Mouse (Mus musculus): Measurements from ENCODE around the gene Chd1. TPM values are rescaled to one million over a fixed set of nuclear protein-coding genes. Genes with fewer than 3 reads are reported as not detected.

Chd1 gene
- polyA plus RNA-seq, 1 experiment from 2014 or later, result 34.0 TPM

DNA sequence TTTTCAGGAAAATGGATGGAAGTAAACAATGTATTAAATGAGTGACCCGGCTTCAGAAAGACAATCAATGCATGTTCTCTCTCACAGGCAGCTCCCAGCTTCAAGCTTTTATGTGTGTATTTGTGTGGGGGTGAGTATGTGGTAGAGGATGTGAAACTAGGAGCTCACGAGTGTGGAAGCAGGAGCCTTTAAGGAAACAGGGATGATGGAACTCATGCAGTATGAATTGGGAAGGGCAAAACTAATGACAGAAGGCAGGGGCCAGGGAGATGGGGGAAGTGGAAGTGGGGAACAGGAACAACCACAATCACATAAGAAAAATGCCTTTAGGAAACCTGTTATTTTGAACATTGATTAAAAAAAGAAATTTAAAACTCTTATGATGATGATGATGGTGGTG, 9.2 kb upstream of the Chd1 start:
- no peak overlapping the region for H3K4me2 ChIP-seq (ENCODE audit: low read length)
- no peak overlapping the region for H3K4me3 ChIP-seq (ENCODE audit: low read depth, low read length)
- no peaks in the 10 kb centered on the region for H3K36me3 ChIP-seq (ENCODE audit: control insufficient read depth, insufficient read depth, low read length)
- H3K27ac ChIP-seq (ENCODE audit: low read depth), result no peak overlapping the region
- DNase-seq (ENCODE audit: low spot score) (no peak), ATAC-seq (replicated peaks; ENCODE audit: low FRiP score, low TSS enrichment, low read depth) (no peak)
- no peaks in the 10 kb centered on the region for H3K9me3 ChIP-seq (ENCODE audit: control insufficient read depth, low read length)
- no peak overlapping the region for H3K9ac ChIP-seq (ENCODE audit: low read length)
- 73% methylated on average over 2 of the region's 2 CpGs for WGBS
- no peaks in the 10 kb centered on the region for H3K27me3 ChIP-seq (replicated peaks; ENCODE audit: control insufficient read depth, insufficient read depth, low read length)
- no peaks in the 10 kb centered on the region for H3K4me1 ChIP-seq (replicated peaks; ENCODE audit: control insufficient read depth, insufficient read depth, low read length)

GRCm38 (mm10) chr17:15698956-15699355, 5.8 kb upstream of the Chd1 start:
- Histone ChIP-seq H3K9ac (ENCODE audit: low read length) (no peak overlapping the region), H3K4me2 (ENCODE audit: low read length) (no peak overlapping the region), H3K36me3 (ENCODE audit: control insufficient read depth, insufficient read depth, low read length) (no peaks in the 10 kb centered on the region), H3K4me3 (ENCODE audit: low read depth, low read length) (no peak overlapping the region), H3K4me1 (replicated peaks; ENCODE audit: control insufficient read depth, insufficient read depth, low read length) (peaks cover 3% of the 10 kb centered on the region; the same call in 1 of the 2 replicates), H3K27me3 (replicated peaks; ENCODE audit: control insufficient read depth, insufficient read depth, low read length) (no peaks in the 10 kb centered on the region), H3K27ac (ENCODE audit: low read depth) (no peak overlapping the region), H3K9me3 (ENCODE audit: control insufficient read depth, low read length) (no peaks in the 10 kb centered on the region)
- ATAC-seq (replicated peaks; ENCODE audit: low FRiP score, low TSS enrichment, low read depth) (no peak), DNase-seq (ENCODE audit: low spot score) (no peak)
- 76% methylated on average over 3 of the region's 3 CpGs for WGBS

DNA sequence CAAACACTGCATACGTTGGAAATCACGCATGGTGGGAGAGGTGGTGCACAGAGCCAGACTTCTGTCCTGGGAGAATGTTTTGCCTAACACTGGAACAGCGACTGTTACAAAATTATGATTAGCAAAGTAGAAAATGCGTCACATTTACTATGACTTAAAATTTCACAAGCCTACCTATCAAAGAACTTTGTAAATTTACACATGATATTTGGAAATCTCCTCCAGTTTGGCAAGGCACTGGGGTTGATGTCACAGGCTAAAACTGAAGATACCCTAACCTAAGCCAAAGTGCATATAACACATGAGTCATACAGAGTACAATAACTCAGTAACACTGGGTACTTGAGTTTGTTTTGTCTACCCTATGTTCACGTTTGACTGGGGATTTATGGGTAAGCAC, 3.3 kb upstream of the Chd1 start:
- Histone ChIP-seq H3K4me1 (replicated peaks; ENCODE audit: control insufficient read depth, insufficient read depth, low read length) (peaks cover 6% of the 10 kb centered on the region), H3K36me3 (ENCODE audit: control insufficient read depth, insufficient read depth, low read length) (no peaks in the 10 kb centered on the region), H3K4me3 (ENCODE audit: low read depth, low read length) (no peak overlapping the region), H3K9me3 (ENCODE audit: control insufficient read depth, low read length) (no peaks in the 10 kb centered on the region), H3K9ac (ENCODE audit: low read length) (no peak overlapping the region), H3K27ac (ENCODE audit: low read depth) (no peak overlapping the region), H3K4me2 (ENCODE audit: low read length) (no peak overlapping the region), H3K27me3 (replicated peaks; ENCODE audit: control insufficient read depth, insufficient read depth, low read length) (no peaks in the 10 kb centered on the region)
- no peak for DNase-seq (ENCODE audit: low spot score)
- no peak for ATAC-seq (replicated peaks; ENCODE audit: low FRiP score, low TSS enrichment, low read depth)
- WGBS, result 91% methylated on average over 5 of the region's 5 CpGs

DNA sequence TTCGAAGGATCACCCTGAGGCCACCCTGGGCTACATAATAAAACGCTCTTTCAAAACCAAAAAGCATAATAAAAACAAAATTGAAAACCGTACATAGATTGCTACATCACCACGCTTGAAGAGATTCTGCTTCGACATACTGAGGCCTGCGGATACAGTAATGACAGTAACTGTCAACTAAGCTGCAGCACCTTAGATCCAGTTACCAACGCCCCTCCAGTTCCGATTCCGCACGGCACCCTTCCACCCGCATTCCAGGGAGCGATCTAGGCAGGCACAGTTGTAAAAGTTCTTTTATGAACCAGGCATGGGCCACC, 651 bp upstream of the Chd1 start:
- Histone ChIP-seq H3K9ac (ENCODE audit: low read length) (peak overlapping the region; percentile 89), H3K27me3 (replicated peaks; ENCODE audit: control insufficient read depth, insufficient read depth, low read length) (no peaks in the 10 kb centered on the region), H3K36me3 (ENCODE audit: control insufficient read depth, insufficient read depth, low read length) (peaks cover 16% of the 10 kb centered on the region), H3K4me2 (ENCODE audit: low read length) (peak overlapping the region; percentile 70), H3K9me3 (ENCODE audit: control insufficient read depth, low read length) (no peaks in the 10 kb centered on the region), H3K4me1 (replicated peaks; ENCODE audit: control insufficient read depth, insufficient read depth, low read length) (peaks cover 14% of the 10 kb centered on the region), H3K27ac (ENCODE audit: low read depth) (peak overlapping the region; percentile 89), H3K4me3 (ENCODE audit: low read depth, low read length) (peak overlapping the region; percentile 62)
- no peak; the same call in 1 of the 2 replicates for ATAC-seq (replicated peaks; ENCODE audit: low FRiP score, low TSS enrichment, low read depth)
- WGBS, result 4% methylated on average over 12 of the region's 12 CpGs
- no peak for DNase-seq (ENCODE audit: low spot score)

- peak overlapping the region; percentile 63 for H3K4me2 ChIP-seq (ENCODE audit: low read length)
- under 1% methylated on average over 73 of the region's 89 CpGs for WGBS
- H3K36me3 ChIP-seq (ENCODE audit: control insufficient read depth, insufficient read depth, low read length), result peaks cover 28% of the 10 kb centered on the region
- DNase-seq (ENCODE audit: low spot score) (peak; percentile 79), ATAC-seq (replicated peaks; ENCODE audit: low FRiP score, low TSS enrichment, low read depth) (peak; percentile 69)
- H3K9ac ChIP-seq (ENCODE audit: low read length), result peak overlapping the region; percentile 89
- H3K4me1 ChIP-seq (replicated peaks; ENCODE audit: control insufficient read depth, insufficient read depth, low read length), result peaks cover 14% of the 10 kb centered on the region
- no peaks in the 10 kb centered on the region for H3K9me3 ChIP-seq (ENCODE audit: control insufficient read depth, low read length)
- H3K27ac ChIP-seq (ENCODE audit: low read depth), result peak overlapping the region; percentile 89
- H3K27me3 ChIP-seq (replicated peaks; ENCODE audit: control insufficient read depth, insufficient read depth, low read length), result no peaks in the 10 kb centered on the region
- peak overlapping the region; percentile 62 for H3K4me3 ChIP-seq (ENCODE audit: low read depth, low read length)
These were observed 827 bp downstream of the Chd1 start for GRCm38 (mm10) chr17:15705303-15706284.

DNA sequence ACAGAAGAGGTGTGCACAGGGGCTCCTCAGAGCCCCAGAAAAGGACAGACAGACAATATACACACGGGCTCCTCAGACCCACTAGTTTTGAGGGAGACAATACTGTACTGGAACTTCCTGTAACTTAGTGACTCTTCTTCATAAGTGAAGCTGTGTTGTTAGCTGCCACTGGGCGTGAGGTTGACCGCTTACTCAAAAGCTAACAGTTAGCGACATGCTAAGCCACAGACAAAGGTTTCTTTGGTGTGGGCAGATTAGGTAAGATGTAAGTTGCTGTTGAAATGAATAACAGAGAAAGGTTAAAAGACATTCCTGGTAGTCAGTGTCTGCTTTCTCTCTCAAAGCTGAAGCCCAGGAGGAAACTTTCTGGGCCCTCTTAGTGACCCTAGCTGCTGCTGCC, 9.7 kb downstream of the Chd1 start:
- Histone ChIP-seq H3K4me1 (replicated peaks; ENCODE audit: control insufficient read depth, insufficient read depth, low read length) (0 out of 2 replicates have a peak, but pooled peaks cover 4% of the 10 kb centered on the region), H3K27me3 (replicated peaks; ENCODE audit: control insufficient read depth, insufficient read depth, low read length) (no peaks in the 10 kb centered on the region), H3K27ac (ENCODE audit: low read depth) (no peak overlapping the region), H3K4me3 (ENCODE audit: low read depth, low read length) (no peak overlapping the region), H3K9ac (ENCODE audit: low read length) (no peak overlapping the region), H3K4me2 (ENCODE audit: low read length) (no peak overlapping the region), H3K36me3 (ENCODE audit: control insufficient read depth, insufficient read depth, low read length) (peaks cover 28% of the 10 kb centered on the region), H3K9me3 (ENCODE audit: control insufficient read depth, low read length) (no peaks in the 10 kb centered on the region)
- no peak for DNase-seq (ENCODE audit: low spot score)
- no peak for ATAC-seq (replicated peaks; ENCODE audit: low FRiP score, low TSS enrichment, low read depth)
- WGBS, result 64% methylated on average over 4 of the region's 4 CpGs

DNA sequence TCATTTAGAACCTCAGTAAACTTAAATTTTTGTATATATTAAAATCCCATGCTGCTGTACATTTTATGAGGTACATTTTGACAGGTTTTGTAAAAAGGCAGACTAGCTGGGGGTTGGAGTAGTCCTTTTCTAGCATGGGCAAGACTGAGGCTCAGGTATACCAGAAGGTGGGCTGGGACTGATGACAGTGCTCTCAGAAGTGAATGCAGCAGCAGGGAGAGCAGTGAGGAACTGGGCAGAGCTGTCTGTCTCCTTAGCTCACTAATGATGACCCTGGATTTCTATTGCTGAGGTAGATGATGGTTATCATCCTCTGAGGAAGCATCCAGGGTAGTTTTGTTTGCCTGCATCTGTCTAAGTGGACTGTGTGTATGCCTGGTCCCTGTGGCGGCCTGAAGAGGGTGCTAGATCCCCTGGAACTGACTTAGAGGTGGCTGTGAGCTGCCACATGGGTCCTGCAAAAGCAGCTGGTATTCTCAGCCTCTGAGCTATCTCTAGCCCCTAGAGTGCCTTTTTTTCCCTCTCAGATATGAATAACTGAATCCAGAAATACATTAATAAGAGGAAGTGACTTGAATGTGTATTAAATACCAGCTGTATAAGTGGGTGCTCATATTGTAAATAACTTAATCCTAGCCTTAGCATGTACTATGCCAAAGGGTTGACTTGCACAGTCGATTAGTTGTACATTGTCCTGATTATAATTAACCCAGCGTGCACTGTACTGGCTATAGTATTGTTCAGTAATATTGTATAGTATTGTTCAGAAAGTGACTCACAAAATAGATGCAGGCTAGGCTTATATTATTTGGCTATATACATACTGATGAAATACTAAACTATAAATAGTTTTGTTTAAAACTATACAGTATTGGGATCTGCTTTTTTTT, 10.5 kb downstream of the Chd1 start:
- DNase-seq (ENCODE audit: low spot score), result no peak
- Histone ChIP-seq H3K27me3 (replicated peaks; ENCODE audit: control insufficient read depth, insufficient read depth, low read length) (no peaks in the 10 kb centered on the region), H3K36me3 (ENCODE audit: control insufficient read depth, insufficient read depth, low read length) (peaks cover 21% of the 10 kb centered on the region), H3K9ac (ENCODE audit: low read length) (no peak overlapping the region), H3K4me2 (ENCODE audit: low read length) (no peak overlapping the region), H3K27ac (ENCODE audit: low read depth) (no peak overlapping the region), H3K4me1 (replicated peaks; ENCODE audit: control insufficient read depth, insufficient read depth, low read length) (0 out of 2 replicates have a peak, but pooled peaks cover 4% of the 10 kb centered on the region), H3K4me3 (ENCODE audit: low read depth, low read length) (no peak overlapping the region), H3K9me3 (ENCODE audit: control insufficient read depth, low read length) (no peaks in the 10 kb centered on the region)
- ATAC-seq (replicated peaks; ENCODE audit: low FRiP score, low TSS enrichment, low read depth), result 0 out of 2 replicates have a peak, but pooled peaks have one; percentile 32
- 69% methylated on average over 3 of the region's 3 CpGs for WGBS

DNA sequence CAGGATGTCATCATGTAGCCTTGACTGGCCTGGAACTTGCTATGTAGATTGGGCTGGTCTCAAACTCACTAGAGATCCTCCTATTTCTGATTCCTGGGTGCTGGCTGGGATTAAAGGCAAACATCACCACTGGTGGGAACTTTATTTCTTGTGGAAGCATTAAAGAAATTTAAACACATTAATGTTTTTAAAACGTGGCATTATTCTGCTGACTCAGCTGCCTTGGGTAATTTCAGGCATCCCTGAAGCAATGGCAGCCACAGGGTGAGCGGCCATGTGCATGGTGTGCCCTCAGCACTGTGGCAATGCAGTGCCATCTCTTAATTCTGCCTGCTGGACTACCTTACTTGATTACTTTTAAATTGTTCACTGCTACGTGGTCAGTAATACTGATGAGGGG, 11.2 kb downstream of the Chd1 start:
- DNase-seq (ENCODE audit: low spot score) (no peak), ATAC-seq (replicated peaks; ENCODE audit: low FRiP score, low TSS enrichment, low read depth) (no peak)
- no peak overlapping the region for H3K27ac ChIP-seq (ENCODE audit: low read depth)
- 0 out of 2 replicates have a peak, but pooled peaks cover 4% of the 10 kb centered on the region for H3K4me1 ChIP-seq (replicated peaks; ENCODE audit: control insufficient read depth, insufficient read depth, low read length)
- no peak overlapping the region for H3K4me3 ChIP-seq (ENCODE audit: low read depth, low read length)
- peaks cover 15% of the 10 kb centered on the region for H3K36me3 ChIP-seq (ENCODE audit: control insufficient read depth, insufficient read depth, low read length)
- no peak overlapping the region for H3K9ac ChIP-seq (ENCODE audit: low read length)
- no peaks in the 10 kb centered on the region for H3K9me3 ChIP-seq (ENCODE audit: control insufficient read depth, low read length)
- WGBS, result 87% methylated on average over 3 of the region's 3 CpGs
- no peak overlapping the region for H3K4me2 ChIP-seq (ENCODE audit: low read length)
- H3K27me3 ChIP-seq (replicated peaks; ENCODE audit: control insufficient read depth, insufficient read depth, low read length), result no peaks in the 10 kb centered on the region

All from intestine, embryonic 14.5 days (tissue).